Mouse (Mus musculus): Measurements from ENCODE around the gene Mrps26. TPM values are rescaled to one million over a fixed set of nuclear protein-coding genes. Genes with fewer than 3 reads are reported as not detected.
"Not testable (repeated sequence)": the region's sequence is repeated elsewhere in the genome, so short reads cannot be mapped to it uniquely, and the experiment has no call there.

The Mrps26 gene
- total RNA-seq (2022) = 10 to 100 TPM; 70.7 to 79.2 (median 72.7) TPM

GRCm38 (mm10) chr2:130563212-130564055 is at the start of gene Mrps26:
Gene Mrps26, plus strand, starts transcription at chr2:130563742.
- DNase-seq (ENCODE audit: low spot score in 2 of 2) = peak; percentile 78 to 94

- no peak for DNase-seq (ENCODE audit: low spot score in 2 of 2)
Observed at GRCm38 (mm10) chr2:130513907-130514306, 49.6 kb upstream of the Mrps26 start.

GRCm38 (mm10) chr2:130515791-130516190 is 47.8 kb upstream of the Mrps26 start:
- no peak for DNase-seq (ENCODE audit: low spot score in 2 of 2)

- no peak for DNase-seq (ENCODE audit: low spot score in 2 of 2)
Observed at GRCm38 (mm10) chr2:130521927-130522326, 41.6 kb upstream of the Mrps26 start.

- not testable (repeated sequence) for DNase-seq (ENCODE audit: low spot score in 2 of 2)
Observed at GRCm38 (mm10) chr2:130525480-130525879, 38.1 kb upstream of the Mrps26 start.

GRCm38 (mm10) chr2:130528457-130528856 is 35.1 kb upstream of the Mrps26 start:
- no peak for DNase-seq (ENCODE audit: low spot score in 2 of 2)

- no peak for DNase-seq (ENCODE audit: low spot score in 2 of 2)
Observed at GRCm38 (mm10) chr2:130529290-130529689, 34.3 kb upstream of the Mrps26 start.

GRCm38 (mm10) chr2:130529925-130530324 is 33.6 kb upstream of the Mrps26 start:
- DNase-seq (ENCODE audit: low spot score in 2 of 2) = no peak

- DNase-seq (ENCODE audit: low spot score in 2 of 2) = no peak
Observed at GRCm38 (mm10) chr2:130532201-130532600, 31.3 kb upstream of the Mrps26 start.

GRCm38 (mm10) chr2:130535017-130535416 is 28.5 kb upstream of the Mrps26 start:
- no peak for DNase-seq (ENCODE audit: low spot score in 2 of 2)

GRCm38 (mm10) chr2:130536890-130537289 is 26.7 kb upstream of the Mrps26 start:
- no peak for DNase-seq (ENCODE audit: low spot score in 2 of 2)

GRCm38 (mm10) chr2:130538876-130539546 is 24.5 kb upstream of the Mrps26 start:
- DNase-seq (ENCODE audit: low spot score in 2 of 2) = no peak

- no peak for DNase-seq (ENCODE audit: low spot score in 2 of 2)
Observed at GRCm38 (mm10) chr2:130540266-130540665, 23.3 kb upstream of the Mrps26 start.

- no peak for DNase-seq (ENCODE audit: low spot score in 2 of 2)
Observed at GRCm38 (mm10) chr2:130546957-130547356, 16.6 kb upstream of the Mrps26 start.

GRCm38 (mm10) chr2:130554841-130555240 is 8.7 kb upstream of the Mrps26 start:
- no peak for DNase-seq (ENCODE audit: low spot score in 2 of 2)

- DNase-seq (ENCODE audit: low spot score in 2 of 2) = no peak
Observed at GRCm38 (mm10) chr2:130556292-130556691, 7.2 kb upstream of the Mrps26 start.

GRCm38 (mm10) chr2:130557462-130557861 is 6.1 kb upstream of the Mrps26 start:
- no peak for DNase-seq (ENCODE audit: low spot score in 2 of 2)

- DNase-seq (ENCODE audit: low spot score in 2 of 2) = no peak
Observed at GRCm38 (mm10) chr2:130558015-130558414, 5.5 kb upstream of the Mrps26 start.

GRCm38 (mm10) chr2:130564063-130564462 is 521 bp downstream of the Mrps26 start:
- DNase-seq (ENCODE audit: low spot score in 2 of 2) = no peak

- no peak for DNase-seq (ENCODE audit: low spot score in 2 of 2)
Observed at GRCm38 (mm10) chr2:130564983-130565382, 1.4 kb downstream of the Mrps26 start.

- DNase-seq (ENCODE audit: low spot score in 2 of 2) = no peak
Observed at GRCm38 (mm10) chr2:130568921-130569320, 5.4 kb downstream of the Mrps26 start.

- no peak for DNase-seq (ENCODE audit: low spot score in 2 of 2)
Observed at GRCm38 (mm10) chr2:130569926-130570325, 6.4 kb downstream of the Mrps26 start.

- DNase-seq (ENCODE audit: low spot score in 2 of 2) = no peak
Observed at GRCm38 (mm10) chr2:130574960-130575359, 11.4 kb downstream of the Mrps26 start.
